Mouse (Mus musculus): ENCODE measurements around the gene Erp29.

GRCm38 (mm10) chr5:121461339-121462170 is 9.2 kb upstream of the Erp29 start:
- no peak for TF ChIP-seq HCFC1 (IDR thresholded peaks at IDR 0.05; ENCODE audit: borderline replicate concordance, insufficient read depth, low read length)
- TF ChIP-seq ZNF384 (IDR thresholded peaks at IDR 0.05; ENCODE audit: low read depth, low read length), result no peak
- TF ChIP-seq CHD2 (IDR thresholded peaks at IDR 0.05; ENCODE audit: low read depth, low read length), result no peak
- TF ChIP-seq MAFK (IDR thresholded peaks at IDR 0.05; ENCODE audit: insufficient read depth, low read depth, low read length), result no peak
